Mouse (Mus musculus) ES-Bruce4 (cell line): ENCODE measurements around the gene Nfib. TPM values are rescaled to one million over a fixed set of nuclear protein-coding genes. Genes with fewer than 3 reads are reported as not detected.

Experiments
- H3K27ac ChIP-seq: 2 replicates; pipeline ENCODE4 v1.5.1; 2012; ENCODE audit warnings: low read length, inconsistent platforms; ENCODE audit not compliant: insufficient read depth
- H3K27me3 ChIP-seq: 2 replicates; pipeline ENCODE4 v1.6.1; 2012; ENCODE audit warnings: mild to moderate bottlenecking, low read length, inconsistent platforms; ENCODE audit not compliant: control insufficient read depth, poor library complexity, insufficient read depth, severe bottlenecking
- H3K36me3 ChIP-seq: 2 replicates; pipeline ENCODE4 v1.6.1; 2012; ENCODE audit warnings: inconsistent platforms, mild to moderate bottlenecking, low read length, moderate library complexity; ENCODE audit not compliant: control insufficient read depth, poor library complexity, insufficient read depth, severe bottlenecking
- H3K4me1 ChIP-seq: one replicate; pipeline ENCODE4 v1.8.1; 2011; ENCODE audit warnings: low read length; ENCODE audit not compliant: control insufficient read depth, insufficient read depth
- H3K4me3 ChIP-seq: 2 replicates; pipeline ENCODE4 v1.5.1; 2011; ENCODE audit warnings: low read depth, mild to moderate bottlenecking, low read length
- H3K9ac ChIP-seq: 2 replicates; pipeline ENCODE4 v1.6.1; 2012; ENCODE audit warnings: low read depth, mild to moderate bottlenecking, inconsistent platforms; ENCODE audit not compliant: poor library complexity, severe bottlenecking
- H3K9me3 ChIP-seq: replicated peaks from 2 replicates; pipeline ENCODE4 v1.6.1; 2012; ENCODE audit warnings: mild to moderate bottlenecking, low read length, inconsistent platforms; ENCODE audit not compliant: control insufficient read depth, poor library complexity, insufficient read depth, severe bottlenecking
- CTCF ChIP-seq: IDR thresholded peaks from one replicate; pipeline ENCODE4 v1.8.1; 2011; ENCODE audit warnings: low read depth, low read length
- EP300 ChIP-seq: IDR thresholded peaks from 2 replicates; pipeline ENCODE4 v1.6.1; 2011; ENCODE audit warnings: low read depth, low read length; ENCODE audit not compliant: insufficient read depth
- POLR2A ChIP-seq: IDR thresholded peaks from one replicate; pipeline ENCODE4 v1.8.1; 2011; ENCODE audit warnings: low read length; ENCODE audit not compliant: insufficient read depth
- polyA plus RNA-seq: library from polyadenylated mRNA; stranded (reverse); fragments of >200 nt; gene quantifications from 2 replicates; pipeline ENCODE4 v1.2.4, GENCODE M21; 2011; ENCODE audit warnings: low read depth; ENCODE audit not compliant: missing spikeins, insufficient read depth, insufficient read length

Gene Nfib
- polyA plus RNA-seq, 1 experiment: 4.6 TPM

DNA sequence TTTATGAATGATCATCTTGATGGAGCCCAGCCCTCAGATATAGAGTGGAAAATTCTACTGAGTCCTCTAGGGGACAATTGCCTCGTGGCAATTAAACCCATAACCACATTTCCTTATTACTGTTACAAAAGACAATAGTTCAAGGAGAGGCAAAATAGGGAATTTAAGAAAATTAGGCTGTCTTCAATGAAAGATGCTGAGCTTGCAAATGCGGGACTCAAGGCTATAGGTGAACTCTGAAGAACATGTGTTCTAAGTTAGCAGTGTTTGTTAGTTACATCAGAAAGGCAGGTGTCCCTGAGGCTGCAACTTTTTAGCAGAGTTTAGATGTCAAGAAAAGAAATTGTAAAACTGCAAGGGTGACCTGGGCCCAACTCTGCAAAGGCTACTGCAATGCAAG lies 307.3 kb downstream of the Nfib start:
- no peaks in the 10 kb centered on the region for H3K9me3 ChIP-seq
- no peak overlapping the region for H3K27ac ChIP-seq
- TF ChIP-seq EP300 (no peak), CTCF (no peak), POLR2A (no peak)

DNA sequence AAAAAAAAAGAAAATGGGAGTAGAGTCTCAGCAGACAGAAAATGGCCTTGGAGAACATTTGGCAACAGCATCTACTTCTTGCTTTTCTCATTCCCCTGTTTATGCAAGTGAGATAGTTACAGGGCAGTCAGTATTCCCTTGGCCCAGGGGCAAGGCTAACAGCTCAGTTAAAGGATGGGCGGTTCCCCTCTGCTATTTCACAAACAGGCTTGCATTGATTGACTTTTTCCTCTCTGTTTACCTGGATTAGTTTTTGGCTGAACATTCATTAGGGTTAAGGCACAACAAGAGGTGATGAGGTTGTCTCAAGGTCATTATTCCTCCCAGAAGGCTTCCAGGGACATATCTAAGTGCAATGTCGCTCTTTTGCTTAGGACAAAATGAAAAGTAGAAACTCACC lies 308.7 kb downstream of the Nfib start:
- H3K4me1 ChIP-seq: peaks cover 5% of the 10 kb centered on the region
- H3K27me3 ChIP-seq: no peaks in the 10 kb centered on the region
- no peaks in the 10 kb centered on the region for H3K9me3 ChIP-seq
- H3K36me3 ChIP-seq: no peaks in the 10 kb centered on the region
- H3K4me3 ChIP-seq: no peak overlapping the region
- no peak overlapping the region for H3K9ac ChIP-seq
- no peak for TF ChIP-seq CTCF
- 0 out of 2 replicates have a peak, but pooled peaks have one; percentile 44 for TF ChIP-seq EP300
- peak overlapping the region; percentile 60; the same call in 1 of the 2 replicates for H3K27ac ChIP-seq

More for the DNA sequence above, 307.3 kb downstream of the Nfib start:
- H3K36me3 ChIP-seq: no peaks in the 10 kb centered on the region
- H3K27me3 ChIP-seq: no peaks in the 10 kb centered on the region
- H3K9ac ChIP-seq: no peak overlapping the region
- no peak overlapping the region for H3K4me3 ChIP-seq
- peaks cover 7% of the 10 kb centered on the region for H3K4me1 ChIP-seq

DNA sequence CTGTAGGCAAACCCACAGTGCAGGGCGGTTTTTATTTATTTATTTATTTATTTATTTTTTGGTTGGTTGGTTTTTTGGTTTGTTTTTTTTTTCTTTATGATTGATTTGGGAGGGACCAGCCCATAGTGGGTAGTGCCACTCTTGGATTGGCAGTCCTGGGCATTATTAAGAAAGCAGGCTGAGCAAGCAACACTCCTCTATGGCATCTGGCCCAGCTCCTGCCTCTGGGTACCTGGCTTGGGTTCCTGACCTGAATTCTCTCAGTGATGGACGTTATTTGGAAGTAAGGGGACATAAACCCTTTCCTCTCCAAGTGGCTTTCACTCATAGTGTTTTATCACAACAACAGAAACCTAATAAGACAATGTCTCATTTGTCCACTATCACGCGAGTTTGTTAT lies 309.5 kb downstream of the Nfib start:
- no peak overlapping the region for H3K4me3 ChIP-seq
- H3K27ac ChIP-seq: no peak overlapping the region
- H3K4me1 ChIP-seq: peaks cover 5% of the 10 kb centered on the region
- H3K36me3 ChIP-seq: no peaks in the 10 kb centered on the region
- TF ChIP-seq CTCF (no peak), POLR2A (no peak), EP300 (no peak)
- H3K9ac ChIP-seq: no peak overlapping the region
- no peaks in the 10 kb centered on the region for H3K9me3 ChIP-seq
- no peaks in the 10 kb centered on the region for H3K27me3 ChIP-seq

DNA sequence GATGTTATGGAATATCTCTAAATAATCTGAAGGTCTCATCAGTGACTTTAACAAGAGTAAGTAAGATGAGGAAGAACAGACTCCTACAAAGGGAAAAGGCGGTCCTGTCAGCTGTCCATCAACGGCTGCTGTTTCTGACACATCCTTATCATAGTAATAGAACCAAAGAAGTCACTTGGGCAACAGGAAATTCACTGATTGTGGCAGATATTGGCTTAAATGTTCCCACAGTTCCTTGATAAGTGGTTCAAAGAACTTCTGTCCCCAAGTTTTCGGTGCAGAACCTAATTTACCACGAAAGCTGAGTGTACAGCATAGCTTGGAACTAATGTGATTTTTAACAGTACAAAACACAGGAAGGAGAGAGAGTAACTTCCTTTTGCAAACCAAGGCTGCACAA lies 311.2 kb downstream of the Nfib start:
- Histone ChIP-seq H3K4me1 (peaks cover 6% of the 10 kb centered on the region), H3K4me3 (no peak overlapping the region), H3K36me3 (no peaks in the 10 kb centered on the region), H3K27ac (no peak overlapping the region), H3K9me3 (no peaks in the 10 kb centered on the region), H3K27me3 (no peaks in the 10 kb centered on the region), H3K9ac (no peak overlapping the region)
- no peak for TF ChIP-seq EP300

DNA sequence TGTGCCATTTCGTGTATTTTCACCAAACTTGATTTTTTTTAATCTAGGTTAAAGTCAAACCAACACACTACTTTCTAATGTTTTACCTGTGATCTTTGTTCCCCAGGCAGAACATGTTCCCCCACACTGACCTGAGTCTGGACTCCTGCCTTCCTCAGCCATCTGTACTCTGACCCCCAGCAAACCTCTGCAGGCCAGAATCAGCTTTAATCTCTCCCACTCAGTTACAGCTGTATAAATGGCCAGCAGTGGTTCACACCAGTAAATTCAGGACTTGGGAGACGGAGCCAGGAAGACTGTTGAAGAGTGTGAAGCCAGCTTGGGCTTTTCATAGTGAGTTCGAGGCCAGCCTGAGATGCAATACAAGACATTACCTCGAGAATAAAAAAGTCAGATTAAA lies 312.5 kb downstream of the Nfib start:
- no peak overlapping the region for H3K9ac ChIP-seq
- no peak overlapping the region for H3K4me3 ChIP-seq
- H3K36me3 ChIP-seq: no peaks in the 10 kb centered on the region
- TF ChIP-seq CTCF: no peak
- no peak for TF ChIP-seq POLR2A
- no peak for TF ChIP-seq EP300
- H3K27me3 ChIP-seq: no peaks in the 10 kb centered on the region
- no peaks in the 10 kb centered on the region for H3K9me3 ChIP-seq
- peaks cover 6% of the 10 kb centered on the region for H3K4me1 ChIP-seq
- no peak overlapping the region for H3K27ac ChIP-seq

DNA sequence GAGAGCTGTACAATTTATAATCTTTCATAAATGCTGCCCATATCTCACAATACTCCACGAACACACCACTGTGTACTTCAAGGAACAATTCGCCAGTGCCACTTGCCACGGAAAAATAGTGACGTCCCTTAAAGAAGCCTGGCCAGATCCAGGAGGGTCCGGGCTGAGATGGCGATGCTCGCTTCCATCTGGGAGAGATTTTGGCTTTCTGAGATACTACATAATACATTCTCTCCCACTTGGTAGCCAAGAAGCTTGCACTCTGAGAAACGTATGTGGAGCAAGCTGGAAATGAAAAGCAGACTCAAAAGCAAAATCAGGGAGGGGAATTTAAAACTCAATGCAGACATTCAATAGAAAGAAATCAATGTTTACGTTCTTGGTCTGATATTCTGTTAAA lies 313.1 kb downstream of the Nfib start:
- Histone ChIP-seq H3K9ac (no peak overlapping the region), H3K27me3 (no peaks in the 10 kb centered on the region), H3K9me3 (no peaks in the 10 kb centered on the region), H3K27ac (no peak overlapping the region), H3K4me3 (no peak overlapping the region), H3K4me1 (peaks cover 6% of the 10 kb centered on the region), H3K36me3 (no peaks in the 10 kb centered on the region)
- TF ChIP-seq POLR2A: no peak
- TF ChIP-seq CTCF: no peak
- no peak for TF ChIP-seq EP300
